Mouse (Mus musculus) midbrain, embryonic 15.5 days (tissue): ENCODE data around the gene Uqcrh. TPM values are rescaled to one million over a fixed set of nuclear protein-coding genes. Genes with fewer than 3 reads are reported as not detected.
A peak's percentile ranks its signal among the peaks of the same experiment; 100 is the strongest.

Experiments used
- ATAC-seq: fragments of 200-750 bp; cut with Nextera tagmentation; replicated peaks from 2 replicates; pipeline ENCODE4 v1.8.0; 2017; ENCODE audit warnings: moderate TSS enrichment
- H3K27ac ChIP-seq: fragments of 300-500 bp; sonication (generic); 2 replicates; pipeline ENCODE4 v1.5.1; 2015; ENCODE audit warnings: mild to moderate bottlenecking, inconsistent platforms
- H3K27me3 ChIP-seq: fragments of 300-500 bp; sonication (generic); replicated peaks from 2 replicates; pipeline ENCODE4 v1.6.1; 2015; ENCODE audit warnings: inconsistent platforms
- H3K36me3 ChIP-seq: fragments of 300-500 bp; sonication (generic); replicated peaks from 2 replicates; pipeline ENCODE4 v1.6.1; 2015; ENCODE audit warnings: inconsistent platforms
- H3K4me1 ChIP-seq: fragments of 300-500 bp; sonication (generic); 2 replicates; pipeline ENCODE4 v1.6.1; 2015; ENCODE audit warnings: inconsistent platforms
- H3K4me2 ChIP-seq: fragments of 300-500 bp; sonication (generic); 2 replicates; pipeline ENCODE4 v1.6.1; 2015; ENCODE audit warnings: inconsistent platforms, mild to moderate bottlenecking, moderate library complexity
- H3K4me3 ChIP-seq: fragments of 300-500 bp; sonication (generic); 2 replicates; pipeline ENCODE4 v1.5.1; 2015; ENCODE audit warnings: mild to moderate bottlenecking, inconsistent platforms
- H3K9ac ChIP-seq: fragments of 300-500 bp; sonication (generic); 2 replicates; pipeline ENCODE4 v1.6.1; 2015; ENCODE audit warnings: mild to moderate bottlenecking, inconsistent platforms
- H3K9me3 ChIP-seq: fragments of 300-500 bp; sonication (generic); 2 replicates; pipeline ENCODE4 v1.6.1; 2016; ENCODE audit warnings: inconsistent platforms
- WGBS: fragments of 180-500 bp; shearing (Covaris S2); methylation state at CpG from one replicate; pipeline ENCODE4 v1.1.7; 2015; ENCODE audit warnings: mixed read lengths; 5-methylcytosine and 5-hydroxymethylcytosine counted together
- polyA plus RNA-seq: library from polyadenylated mRNA; unstranded; fragments of >200 nt; fragmentation: Nextera tagmentation; extraction: Ambion mirVana; gene quantifications from 2 replicates; pipeline ENCODE4 v1.2.1, GENCODE M21; 2015

The Uqcrh gene
- polyA plus RNA-seq = 406 and 430 TPM in 2 replicates

DNA sequence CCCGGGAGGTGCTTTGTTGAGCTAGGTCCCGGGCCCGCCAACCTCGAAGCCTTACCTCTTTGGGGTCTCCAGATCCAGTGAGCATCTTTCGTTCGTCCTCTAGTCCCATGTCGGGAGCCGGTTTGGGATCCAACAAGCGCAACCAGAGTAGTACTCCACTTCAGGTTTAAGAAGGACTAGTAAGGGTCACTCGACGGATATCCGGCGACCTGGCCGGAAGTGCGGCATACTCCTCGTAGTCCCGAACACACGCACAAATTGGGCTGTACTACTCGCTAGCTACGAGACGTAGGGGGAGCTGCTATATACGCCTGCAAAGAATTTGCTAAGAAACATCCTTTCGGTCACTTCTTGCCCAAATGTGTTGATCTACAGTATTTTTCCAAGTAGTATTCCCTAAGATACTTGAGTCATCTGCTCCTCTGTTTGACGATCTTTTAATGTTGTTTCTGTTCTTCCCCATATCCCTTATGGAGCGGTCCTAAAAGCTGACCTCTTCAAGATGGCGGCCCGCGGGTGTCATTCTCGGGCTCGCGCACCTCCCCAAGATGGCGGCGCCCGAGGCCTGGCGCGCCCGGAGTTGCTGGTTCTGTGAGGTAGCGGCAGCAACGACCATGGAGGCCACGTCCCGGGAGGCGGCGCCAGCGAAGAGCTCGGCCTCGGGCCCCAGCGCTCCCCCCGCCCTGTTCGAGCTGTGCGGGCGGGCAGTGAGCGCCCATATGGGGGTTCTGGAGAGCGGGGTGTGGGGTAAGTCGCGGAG lies at the start of gene Uqcrh, which contains the start of gene Lrrc41:
Gene Uqcrh, minus strand, starts transcription at position 211 of the 760 bp plus-strand sequence.
Gene Lrrc41, plus strand, starts transcription at position 409 of the 760 bp plus-strand sequence.
- no peaks in the 10 kb centered on the region for H3K9me3 ChIP-seq
- ATAC-seq = peak; percentile 95
- H3K36me3 ChIP-seq = no peaks in the 10 kb centered on the region
- H3K27ac ChIP-seq = peak within 1 kb of the TSS; percentile 95
- H3K4me2 ChIP-seq = peak within 1 kb of the TSS; percentile 80
- H3K27me3 ChIP-seq = no peaks in the 10 kb centered on the region
- H3K4me3 ChIP-seq = peak within 1 kb of the TSS; percentile 88
- peaks cover 37% of the 10 kb centered on the region for H3K4me1 ChIP-seq
- under 1% methylated on average over 55 of the region's 55 CpGs for WGBS
- peak within 1 kb of the TSS; percentile 95 for H3K9ac ChIP-seq

DNA sequence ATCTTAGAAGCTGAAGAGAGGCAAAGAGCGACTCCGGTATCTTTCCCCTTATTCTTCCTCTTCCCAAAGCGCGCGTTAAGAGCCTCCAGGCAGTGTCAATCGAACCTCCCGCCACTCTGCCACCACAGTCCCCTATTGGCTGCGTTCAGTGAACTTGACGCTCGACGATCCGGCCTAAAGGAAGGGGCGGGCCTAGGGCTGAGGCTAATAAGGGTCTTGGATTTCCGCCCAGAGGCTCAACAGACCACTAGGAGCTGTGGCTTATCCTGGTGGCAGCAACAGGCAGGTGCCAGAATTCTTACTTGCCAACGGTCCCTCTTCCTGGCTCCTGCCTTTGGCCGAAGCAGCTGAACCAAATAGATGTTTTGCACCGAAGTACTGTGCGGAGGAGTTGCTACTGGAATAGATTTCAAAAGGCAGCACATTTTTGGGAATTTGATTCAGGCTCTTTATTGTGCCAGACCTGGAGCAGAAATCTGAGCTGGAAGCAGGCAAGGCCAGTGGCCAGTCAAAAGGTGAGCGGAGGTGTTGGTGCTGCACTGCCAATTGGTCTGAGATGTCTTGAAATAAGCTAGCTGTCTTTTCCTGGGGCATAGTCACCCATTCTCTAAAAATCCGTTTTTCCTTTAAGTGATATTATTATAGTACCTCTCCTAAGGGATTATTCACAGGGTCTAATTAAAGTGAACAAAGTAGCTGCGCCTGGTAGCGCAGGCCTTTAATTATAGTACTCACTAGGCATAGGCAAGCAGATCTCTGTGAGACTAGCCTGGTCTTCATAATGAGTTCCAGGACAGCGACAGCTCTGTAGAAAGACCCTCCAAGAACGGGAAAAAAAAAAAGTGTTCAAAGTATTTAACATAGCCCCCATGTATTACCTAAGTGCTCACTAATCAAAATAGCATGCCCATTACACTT lies 49.0 kb upstream of the Uqcrh start, which contains the start of the genes Rad54l and Pomgnt1:
Gene Rad54l, minus strand, starts transcription at position 89 of the 918 bp plus-strand sequence.
Gene Pomgnt1, plus strand, starts transcription at position 239 of the 918 bp plus-strand sequence.
- no peaks in the 10 kb centered on the region for H3K27me3 ChIP-seq
- H3K4me3 ChIP-seq = peak within 1 kb of the TSS; percentile 57
- 5% methylated on average over 24 of the region's 24 CpGs for WGBS
- H3K9me3 ChIP-seq = no peaks in the 10 kb centered on the region
- H3K36me3 ChIP-seq = no peaks in the 10 kb centered on the region
- peak; percentile 98 for ATAC-seq
- H3K9ac ChIP-seq = peak within 1 kb of the TSS; percentile 53
- peak within 1 kb of the TSS; percentile 76 for H3K4me2 ChIP-seq
- peak within 1 kb of the TSS; percentile 54 for H3K27ac ChIP-seq
- peaks cover 20% of the 10 kb centered on the region for H3K4me1 ChIP-seq

DNA sequence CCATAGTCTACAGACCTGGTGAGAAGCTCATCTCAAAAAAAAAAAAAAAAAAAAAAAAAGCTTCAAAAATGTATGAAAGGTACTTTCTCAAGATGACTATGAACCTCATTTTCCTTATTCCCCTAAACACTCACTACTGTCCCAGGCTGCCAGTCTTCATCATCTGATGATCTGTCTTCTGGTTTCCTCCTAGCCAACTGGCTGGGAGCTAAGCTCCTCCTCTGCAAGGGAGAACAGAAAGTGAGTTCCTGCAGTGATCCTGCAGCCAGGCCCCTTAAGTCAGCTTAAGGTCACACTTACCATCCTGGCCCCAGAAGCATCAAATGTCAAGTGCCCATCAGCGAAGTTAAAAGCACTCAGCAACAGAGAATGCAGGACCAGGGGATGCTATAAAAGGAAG lies 47.9 kb upstream of the Uqcrh start:
- peaks cover 20% of the 10 kb centered on the region for H3K4me1 ChIP-seq
- 0% methylated on average over 1 of the region's 1 CpGs for WGBS
- no peaks in the 10 kb centered on the region for H3K9me3 ChIP-seq
- peak overlapping the region; percentile 76 for H3K4me2 ChIP-seq
- peak overlapping the region; percentile 57 for H3K4me3 ChIP-seq
- H3K27ac ChIP-seq = no peak overlapping the region
- no peaks in the 10 kb centered on the region for H3K36me3 ChIP-seq
- H3K27me3 ChIP-seq = no peaks in the 10 kb centered on the region
- ATAC-seq = no peak
- no peak overlapping the region for H3K9ac ChIP-seq

DNA sequence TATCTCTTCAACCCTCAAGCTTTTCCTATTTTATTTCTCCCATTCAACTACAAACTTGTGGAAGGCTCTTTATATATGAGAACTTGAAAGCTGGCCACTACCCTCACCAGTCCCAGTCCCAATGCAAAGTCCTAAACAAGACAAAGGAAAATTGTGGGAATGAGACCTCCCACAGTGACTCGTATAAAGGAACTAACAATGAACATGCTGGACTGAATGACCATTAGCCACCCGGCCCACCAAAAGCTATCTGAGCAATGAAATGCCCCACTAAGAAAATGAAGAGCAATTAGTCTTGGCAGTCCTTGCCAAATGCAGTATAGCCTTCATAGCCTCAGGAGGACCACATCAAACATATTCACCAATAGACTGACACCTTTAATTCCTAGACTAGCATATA lies 36.6 kb upstream of the Uqcrh start:
- no peaks in the 10 kb centered on the region for H3K27me3 ChIP-seq
- H3K4me1 ChIP-seq = no peaks in the 10 kb centered on the region
- WGBS = 75% methylated on average over 2 of the region's 2 CpGs
- H3K9ac ChIP-seq = no peak overlapping the region
- no peaks in the 10 kb centered on the region for H3K36me3 ChIP-seq
- H3K27ac ChIP-seq = no peak overlapping the region
- H3K4me2 ChIP-seq = no peak overlapping the region
- no peak overlapping the region for H3K4me3 ChIP-seq
- ATAC-seq = no peak
- H3K9me3 ChIP-seq = no peaks in the 10 kb centered on the region

DNA sequence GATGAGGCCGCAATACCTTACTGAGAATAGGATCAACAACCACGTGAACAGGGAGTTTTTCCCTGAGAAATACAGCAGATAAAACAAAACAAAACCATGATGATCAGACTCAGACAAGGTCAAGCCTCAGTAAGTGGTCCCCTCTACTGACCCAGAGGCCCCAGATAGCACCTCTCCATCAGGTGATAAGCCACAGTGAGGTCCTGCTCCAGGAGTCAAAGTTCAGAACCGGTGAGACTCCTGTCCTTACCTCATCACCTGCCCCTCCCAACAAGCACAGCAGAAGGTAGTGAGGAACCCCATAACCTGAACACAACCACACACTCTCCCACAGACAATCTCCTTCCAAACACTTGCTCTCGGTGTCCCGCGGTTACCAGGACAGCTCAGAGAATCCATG lies 35.8 kb upstream of the Uqcrh start:
- Histone ChIP-seq H3K4me2 (no peak overlapping the region), H3K9me3 (no peaks in the 10 kb centered on the region), H3K36me3 (no peaks in the 10 kb centered on the region), H3K27me3 (no peaks in the 10 kb centered on the region), H3K4me3 (no peak overlapping the region), H3K9ac (no peak overlapping the region), H3K27ac (no peak overlapping the region), H3K4me1 (no peaks in the 10 kb centered on the region)
- 92% methylated on average over 6 of the region's 6 CpGs for WGBS
- no peak for ATAC-seq

DNA sequence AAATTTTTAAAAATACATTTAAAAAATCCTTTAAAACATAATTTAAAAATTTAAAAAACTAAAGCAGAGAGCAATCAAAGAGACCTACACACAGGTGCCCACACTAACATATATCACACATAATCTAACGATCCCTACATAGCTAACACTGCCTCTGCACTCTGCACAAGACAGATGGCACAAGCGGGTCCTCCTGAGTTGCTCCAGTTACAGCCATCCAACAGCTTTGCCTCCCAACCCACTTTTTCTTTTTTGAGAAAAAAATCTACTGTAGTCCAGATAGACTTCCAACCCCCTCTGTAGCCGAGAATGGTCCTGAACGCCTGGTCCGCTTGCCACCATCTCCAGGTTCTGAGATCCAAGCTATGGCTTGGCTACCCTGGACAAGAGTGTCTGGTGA lies 30.4 kb upstream of the Uqcrh start:
- H3K9ac ChIP-seq = no peak overlapping the region
- H3K9me3 ChIP-seq = no peaks in the 10 kb centered on the region
- no peak for ATAC-seq
- WGBS = 92% methylated on average over 5 of the region's 5 CpGs
- no peaks in the 10 kb centered on the region for H3K4me1 ChIP-seq
- no peaks in the 10 kb centered on the region for H3K36me3 ChIP-seq
- no peak overlapping the region for H3K4me2 ChIP-seq
- no peak overlapping the region for H3K4me3 ChIP-seq
- H3K27ac ChIP-seq = no peak overlapping the region
- H3K27me3 ChIP-seq = no peaks in the 10 kb centered on the region

DNA sequence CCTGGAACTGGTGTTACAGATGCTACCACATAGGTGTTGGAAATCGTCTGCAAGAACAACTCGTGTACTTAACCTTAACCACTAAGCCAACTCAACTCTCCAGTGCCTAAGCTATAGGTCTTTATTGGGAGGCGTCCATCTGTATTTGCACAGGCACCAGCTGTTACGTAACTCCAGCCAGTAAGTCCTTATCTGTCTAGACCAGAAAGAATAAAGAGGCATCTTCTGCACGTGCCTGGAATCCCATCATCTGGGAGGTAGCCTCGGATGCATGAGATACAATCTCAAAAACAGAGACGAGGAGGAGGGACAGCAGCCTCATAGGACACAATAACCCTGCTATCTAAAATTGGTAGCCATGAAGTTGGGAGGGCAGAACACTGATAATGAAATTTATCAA lies 26.1 kb upstream of the Uqcrh start:
- Histone ChIP-seq H3K4me2 (no peak overlapping the region), H3K4me3 (no peak overlapping the region), H3K4me1 (no peaks in the 10 kb centered on the region), H3K27me3 (no peaks in the 10 kb centered on the region), H3K36me3 (peaks cover 27% of the 10 kb centered on the region), H3K9me3 (no peaks in the 10 kb centered on the region), H3K9ac (no peak overlapping the region), H3K27ac (no peak overlapping the region)
- ATAC-seq = no peak
- WGBS = 84% methylated on average over 7 of the region's 7 CpGs

DNA sequence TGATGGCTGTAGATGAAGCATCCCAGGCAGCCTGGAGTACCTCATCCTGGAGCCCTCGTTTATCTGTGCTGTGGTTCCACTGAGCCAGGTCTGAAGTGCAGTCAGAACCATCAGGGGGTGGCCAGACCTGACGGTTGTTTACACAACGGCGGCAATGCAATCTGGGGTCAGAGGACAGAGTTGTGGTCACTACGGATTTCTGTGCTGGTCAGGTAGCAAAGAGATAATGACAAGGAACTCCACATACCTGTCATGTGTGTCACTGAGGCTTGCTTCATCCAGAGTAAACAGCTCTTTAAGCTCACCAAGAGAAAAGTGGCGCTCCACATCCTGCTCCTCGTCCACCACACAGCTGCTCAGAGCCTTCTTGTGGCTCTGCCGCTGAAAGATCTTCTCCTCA lies 22.3 kb upstream of the Uqcrh start:
- 90% methylated on average over 8 of the region's 8 CpGs for WGBS
- H3K4me3 ChIP-seq = no peak overlapping the region
- peaks cover 52% of the 10 kb centered on the region for H3K36me3 ChIP-seq
- H3K4me2 ChIP-seq = no peak overlapping the region
- H3K9ac ChIP-seq = no peak overlapping the region
- H3K9me3 ChIP-seq = no peaks in the 10 kb centered on the region
- H3K27me3 ChIP-seq = no peaks in the 10 kb centered on the region
- ATAC-seq = no peak
- no peak overlapping the region for H3K27ac ChIP-seq
- no peaks in the 10 kb centered on the region for H3K4me1 ChIP-seq

DNA sequence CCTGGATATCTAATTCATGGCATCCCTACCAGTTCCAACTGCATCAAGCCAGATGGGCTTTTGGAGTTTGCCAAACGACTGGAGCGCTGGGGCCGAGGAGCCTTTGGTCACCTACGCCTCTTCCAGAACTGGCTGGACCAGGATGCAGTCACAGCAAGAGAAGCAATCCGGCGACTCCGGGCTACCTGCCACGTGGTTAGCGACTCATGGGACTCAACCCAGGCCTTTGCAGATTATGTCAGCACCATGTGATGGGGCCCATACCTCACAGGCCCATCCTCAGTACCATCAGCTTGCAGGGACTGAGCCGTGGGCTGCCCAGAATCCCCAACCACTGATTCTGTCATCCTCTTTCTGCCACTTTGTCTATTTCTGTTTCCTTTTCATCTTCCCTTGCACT lies 21.4 kb upstream of the Uqcrh start:
- no peak overlapping the region for H3K4me2 ChIP-seq
- ATAC-seq = no peak
- no peak overlapping the region for H3K4me3 ChIP-seq
- H3K27ac ChIP-seq = no peak overlapping the region
- H3K9ac ChIP-seq = no peak overlapping the region
- H3K27me3 ChIP-seq = no peaks in the 10 kb centered on the region
- H3K36me3 ChIP-seq = peaks cover 59% of the 10 kb centered on the region
- H3K4me1 ChIP-seq = no peaks in the 10 kb centered on the region
- H3K9me3 ChIP-seq = no peaks in the 10 kb centered on the region
- WGBS = 92% methylated on average over 10 of the region's 10 CpGs

DNA sequence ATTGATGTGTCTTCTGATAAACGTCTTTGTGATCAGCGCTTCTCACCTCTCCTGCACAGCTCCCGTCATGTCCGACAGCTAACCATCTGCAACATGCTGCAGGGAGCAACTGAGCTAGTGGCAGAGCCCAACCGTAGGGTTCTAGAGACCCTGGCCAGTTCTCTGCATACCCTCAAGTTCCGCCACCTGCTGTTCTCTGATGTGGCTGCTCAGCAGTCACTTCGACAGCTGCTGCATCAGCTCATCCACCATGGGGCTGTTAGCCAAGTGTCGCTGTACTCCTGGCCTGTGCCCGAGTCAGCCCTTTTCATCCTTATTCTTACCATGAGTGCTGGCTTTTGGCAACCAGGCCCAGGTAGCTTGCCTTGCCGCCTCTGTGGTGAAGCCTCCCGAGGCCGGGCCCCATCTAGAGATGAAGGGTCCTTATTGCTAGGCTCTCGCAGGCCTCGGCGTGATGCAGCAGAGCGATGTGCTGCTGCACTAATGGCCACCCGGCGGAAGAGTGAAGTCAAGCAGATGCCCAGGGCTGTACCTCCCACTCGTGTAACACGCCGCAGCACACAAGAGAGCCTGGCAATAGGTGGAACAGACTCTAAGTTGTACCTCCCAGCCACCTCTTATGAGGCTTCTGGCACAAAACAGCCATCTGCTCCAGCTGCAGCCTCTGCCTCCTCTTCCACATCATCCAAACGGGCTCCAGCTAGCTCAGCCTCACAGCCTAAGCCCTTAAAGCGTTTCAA lies 13.8 kb upstream of the Uqcrh start:
- Histone ChIP-seq H3K27me3 (no peaks in the 10 kb centered on the region), H3K9ac (no peak overlapping the region), H3K9me3 (no peaks in the 10 kb centered on the region), H3K4me3 (no peak overlapping the region), H3K4me1 (no peaks in the 10 kb centered on the region), H3K27ac (no peak overlapping the region), H3K36me3 (peaks cover 58% of the 10 kb centered on the region), H3K4me2 (no peak overlapping the region)
- WGBS = 90% methylated on average over 23 of the region's 23 CpGs
- no peak for ATAC-seq

DNA sequence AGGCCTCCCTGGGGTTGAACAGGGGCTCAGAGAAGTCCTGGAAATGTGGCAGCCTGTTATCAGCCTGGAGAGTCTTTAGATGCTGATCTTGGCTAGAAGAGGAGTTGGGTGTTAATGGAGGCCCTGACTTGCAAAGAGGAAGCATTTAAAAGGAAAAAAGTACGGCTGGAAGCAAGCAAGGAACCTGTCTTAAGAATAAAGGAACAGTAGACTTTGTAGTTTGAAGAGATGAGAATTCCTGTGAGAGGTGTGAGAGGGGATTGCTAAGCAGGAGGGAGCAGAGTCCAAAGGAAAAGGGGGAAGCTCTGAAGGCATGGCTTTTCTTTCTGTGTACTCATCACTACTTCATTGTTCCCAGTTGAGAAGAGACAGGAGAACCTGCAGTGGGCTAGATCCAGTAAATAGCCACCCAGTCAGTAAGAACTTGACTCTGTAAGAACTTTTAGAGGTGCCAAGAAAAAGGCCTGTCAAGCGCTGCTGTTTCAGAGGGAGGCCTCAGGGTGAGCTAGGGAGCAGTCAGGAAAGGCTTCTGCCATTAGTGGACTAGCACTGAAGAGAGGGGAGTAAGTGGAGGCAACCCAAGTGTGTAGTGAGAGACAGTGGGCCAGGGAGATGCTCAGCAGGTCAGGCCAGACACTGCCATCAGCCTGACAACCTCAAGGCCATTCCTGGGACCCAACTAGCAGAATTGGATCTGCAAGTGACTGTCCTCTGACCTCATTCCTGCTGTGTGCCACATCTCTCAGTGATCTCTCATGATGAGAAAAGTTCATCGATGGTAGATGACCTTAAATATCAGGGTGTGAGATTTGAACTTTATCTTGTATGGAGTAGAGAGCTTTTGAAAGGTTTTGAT lies 2.6 kb upstream of the Uqcrh start:
- H3K4me2 ChIP-seq = peak overlapping the region; percentile 80
- H3K36me3 ChIP-seq = peaks cover 16% of the 10 kb centered on the region
- no peak for ATAC-seq
- no peaks in the 10 kb centered on the region for H3K9me3 ChIP-seq
- H3K27me3 ChIP-seq = no peaks in the 10 kb centered on the region
- H3K4me3 ChIP-seq = peak overlapping the region; percentile 88
- H3K4me1 ChIP-seq = peaks cover 33% of the 10 kb centered on the region
- WGBS = 61% methylated on average over 3 of the region's 3 CpGs
- H3K27ac ChIP-seq = no peak overlapping the region; the same call in 1 of the 2 replicates
- peak overlapping the region; percentile 95 for H3K9ac ChIP-seq
